Mouse (Mus musculus) heart, adult 9 months (tissue): Measurements from ENCODE around the gene Phkg1.
A peak's percentile ranks its signal among the peaks of the same experiment; 100 is the strongest.
"Not testable (repeated sequence)": the region's sequence is repeated elsewhere in the genome, so short reads cannot be mapped to it uniquely, and the experiment has no call there.

ENCODE experiments used
- DNase-seq, 2 experiments: peaks; one replicate each; pipeline ENCODE4 v3.0.0; 2022; ENCODE audit warnings: low spot score in 2 of 2

Phkg1 gene

GRCm38 (mm10) chr5:129898449-129898848 is at the start of gene Phkg1:
Gene Phkg1 (minus strand): TSS chr5:129898549.
- DNase-seq = no peak

- DNase-seq = no peak
Observed at GRCm38 (mm10) chr5:129947528-129948033, 49.2 kb upstream of the Phkg1 start.

GRCm38 (mm10) chr5:129943402-129943801 is 45.1 kb upstream of the Phkg1 start:
- no peak for DNase-seq

- peak; percentile 26 to 44 for DNase-seq
Observed at GRCm38 (mm10) chr5:129942073-129942939, 44.0 kb upstream of the Phkg1 start.

- peak; percentile 96 to 97 for DNase-seq
Observed at GRCm38 (mm10) chr5:129941495-129942045, 43.2 kb upstream of the Phkg1 start, which contains the start of gene Vkorc1l1. Gene Vkorc1l1 (plus strand): TSS chr5:129941970.

- no peak for DNase-seq
Observed at GRCm38 (mm10) chr5:129940736-129941494, 42.6 kb upstream of the Phkg1 start.

- no peak for DNase-seq
Observed at GRCm38 (mm10) chr5:129940281-129940680, 41.9 kb upstream of the Phkg1 start.

GRCm38 (mm10) chr5:129936941-129937340 is 38.6 kb upstream of the Phkg1 start:
- DNase-seq = no peak

- DNase-seq = no peak
Observed at GRCm38 (mm10) chr5:129929924-129930855, 31.8 kb upstream of the Phkg1 start.

GRCm38 (mm10) chr5:129925933-129926332 is 27.6 kb upstream of the Phkg1 start:
- no peak for DNase-seq

GRCm38 (mm10) chr5:129924820-129925452 is 26.6 kb upstream of the Phkg1 start:
- no peak for DNase-seq

- DNase-seq = no peak
Observed at GRCm38 (mm10) chr5:129921972-129922371, 23.6 kb upstream of the Phkg1 start.

- DNase-seq = no peak
Observed at GRCm38 (mm10) chr5:129919320-129919719, 21.0 kb upstream of the Phkg1 start.

- DNase-seq = no peak
Observed at GRCm38 (mm10) chr5:129918752-129919151, 20.4 kb upstream of the Phkg1 start.

- no peak for DNase-seq
Observed at GRCm38 (mm10) chr5:129918065-129918651, 19.8 kb upstream of the Phkg1 start.

- DNase-seq = not testable (repeated sequence)
Observed at GRCm38 (mm10) chr5:129915491-129915890, 17.1 kb upstream of the Phkg1 start.

GRCm38 (mm10) chr5:129914024-129914423 is 15.7 kb upstream of the Phkg1 start:
- no peak for DNase-seq

- no peak for DNase-seq
Observed at GRCm38 (mm10) chr5:129909591-129909990, 11.2 kb upstream of the Phkg1 start.

GRCm38 (mm10) chr5:129909147-129909546 is 10.8 kb upstream of the Phkg1 start:
- DNase-seq = no peak
